Mouse (Mus musculus): ENCODE measurements around the gene Pwwp2b. TPM values are rescaled to one million over a fixed set of nuclear protein-coding genes. Genes with fewer than 3 reads are reported as not detected.

The Pwwp2b gene
- polyA plus RNA-seq, 1 experiment from 2014 or later: 12.9 TPM

- H3K9me3 ChIP-seq (ENCODE audit: control insufficient read depth): no peaks in the 10 kb centered on the region
- 0 out of 2 replicates have a peak, but pooled peaks cover 4% of the 10 kb centered on the region for H3K4me1 ChIP-seq (replicated peaks; ENCODE audit: control insufficient read depth, insufficient read depth, low read length)
- H3K36me3 ChIP-seq (ENCODE audit: control insufficient read depth, insufficient read depth): no peaks in the 10 kb centered on the region; the same call in 1 of the 2 replicates
- no peak overlapping the region for H3K9ac ChIP-seq (ENCODE audit: low read depth, low read length)
- no peak overlapping the region for H3K4me2 ChIP-seq (replicated peaks; ENCODE audit: low read depth)
- 78% methylated on average over 5 of the region's 5 CpGs for WGBS
- H3K27ac ChIP-seq (ENCODE audit: low read depth, low read length): no peak overlapping the region
- H3K27me3 ChIP-seq (replicated peaks; ENCODE audit: control insufficient read depth, insufficient read depth, low read length): no peaks in the 10 kb centered on the region
- no peak overlapping the region for H3K4me3 ChIP-seq (ENCODE audit: low read depth, low read length)
- no peak for TF ChIP-seq CTCF (IDR thresholded peaks at IDR 0.05; ENCODE audit: low read depth)
- ATAC-seq: no peak
Measured at GRCm38 (mm10) chr7:139229837-139230236, 18.4 kb upstream of the Pwwp2b start.

DNA sequence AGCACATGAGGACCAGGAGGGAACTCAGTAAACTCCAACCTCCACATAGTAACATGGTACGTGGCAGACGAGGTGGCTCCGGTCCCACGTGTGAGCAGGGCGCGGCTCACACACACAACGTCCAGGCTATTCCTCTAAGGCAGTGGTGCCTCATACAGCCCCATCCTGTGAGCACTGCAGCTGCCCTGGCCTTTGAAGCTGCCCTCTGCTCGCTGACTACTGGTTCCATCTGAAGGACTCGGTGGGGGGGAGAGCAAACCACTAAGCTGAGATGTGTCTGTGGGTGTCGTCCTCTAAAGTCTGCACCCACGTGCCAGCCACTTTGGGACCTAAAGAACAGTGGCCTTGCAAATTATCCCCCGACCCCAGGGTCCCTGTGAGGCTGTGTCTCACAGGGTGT, 18.0 kb upstream of the Pwwp2b start:
- Histone ChIP-seq H3K4me1 (replicated peaks; ENCODE audit: control insufficient read depth, insufficient read depth, low read length) (0 out of 2 replicates have a peak, but pooled peaks cover 4% of the 10 kb centered on the region), H3K9me3 (ENCODE audit: control insufficient read depth) (no peaks in the 10 kb centered on the region), H3K9ac (ENCODE audit: low read depth, low read length) (no peak overlapping the region), H3K4me2 (replicated peaks; ENCODE audit: low read depth) (no peak overlapping the region), H3K27ac (ENCODE audit: low read depth, low read length) (no peak overlapping the region), H3K4me3 (ENCODE audit: low read depth, low read length) (no peak overlapping the region), H3K36me3 (ENCODE audit: control insufficient read depth, insufficient read depth) (no peaks in the 10 kb centered on the region; the same call in 1 of the 2 replicates), H3K27me3 (replicated peaks; ENCODE audit: control insufficient read depth, insufficient read depth, low read length) (no peaks in the 10 kb centered on the region)
- no peak for ATAC-seq
- WGBS: 63% methylated on average over 12 of the region's 12 CpGs
- no peak for TF ChIP-seq CTCF (IDR thresholded peaks at IDR 0.05; ENCODE audit: low read depth)

DNA sequence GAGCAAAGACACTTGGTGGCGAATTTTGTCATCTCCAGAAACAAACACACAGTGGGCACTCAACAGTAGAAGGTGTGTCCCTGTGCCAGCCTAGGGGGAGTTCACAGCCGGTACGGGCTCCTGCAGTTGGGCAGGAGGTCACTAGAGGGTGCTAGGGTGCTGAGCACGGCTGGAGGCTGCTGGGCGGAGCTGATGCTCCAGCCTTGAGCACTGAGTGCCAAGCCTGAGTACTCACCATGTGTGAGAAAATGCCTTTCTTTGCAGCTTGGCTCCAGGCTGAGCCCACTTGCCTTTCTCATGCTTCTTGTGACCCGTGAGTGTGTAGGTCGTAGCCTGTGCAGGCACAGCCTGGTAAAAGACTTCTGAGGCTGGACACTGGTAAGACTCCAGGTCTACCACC, 14.6 kb upstream of the Pwwp2b start:
- H3K4me1 ChIP-seq (replicated peaks; ENCODE audit: control insufficient read depth, insufficient read depth, low read length): 0 out of 2 replicates have a peak, but pooled peaks cover 4% of the 10 kb centered on the region
- H3K27ac ChIP-seq (ENCODE audit: low read depth, low read length): peak overlapping the region; percentile 29
- no peaks in the 10 kb centered on the region for H3K9me3 ChIP-seq (ENCODE audit: control insufficient read depth)
- WGBS: 0% methylated on average over 7 of the region's 7 CpGs
- H3K27me3 ChIP-seq (replicated peaks; ENCODE audit: control insufficient read depth, insufficient read depth, low read length): no peaks in the 10 kb centered on the region
- peak; percentile 100 for TF ChIP-seq CTCF (IDR thresholded peaks at IDR 0.05; ENCODE audit: low read depth)
- H3K4me2 ChIP-seq (replicated peaks; ENCODE audit: low read depth): 0 out of 2 replicates have a peak overlapping the region, but pooled peaks have one; percentile 49
- H3K4me3 ChIP-seq (ENCODE audit: low read depth, low read length): no peak overlapping the region
- H3K36me3 ChIP-seq (ENCODE audit: control insufficient read depth, insufficient read depth): no peaks in the 10 kb centered on the region; the same call in 1 of the 2 replicates
- no peak overlapping the region for H3K9ac ChIP-seq (ENCODE audit: low read depth, low read length)
- peak; percentile 74 for ATAC-seq

GRCm38 (mm10) chr7:139234426-139235188, 13.7 kb upstream of the Pwwp2b start:
- ATAC-seq: peak; percentile 77
- H3K36me3 ChIP-seq (ENCODE audit: control insufficient read depth, insufficient read depth): no peaks in the 10 kb centered on the region; the same call in 1 of the 2 replicates
- H3K4me2 ChIP-seq (replicated peaks; ENCODE audit: low read depth): peak overlapping the region; percentile 49
- WGBS: 8% methylated on average over 18 of the region's 18 CpGs
- no peaks in the 10 kb centered on the region for H3K9me3 ChIP-seq (ENCODE audit: control insufficient read depth)
- H3K27ac ChIP-seq (ENCODE audit: low read depth, low read length): peak overlapping the region; percentile 29
- peak; percentile 67 for TF ChIP-seq CTCF (IDR thresholded peaks at IDR 0.05; ENCODE audit: low read depth)
- H3K4me1 ChIP-seq (replicated peaks; ENCODE audit: control insufficient read depth, insufficient read depth, low read length): 0 out of 2 replicates have a peak, but pooled peaks cover 4% of the 10 kb centered on the region
- H3K9ac ChIP-seq (ENCODE audit: low read depth, low read length): no peak overlapping the region
- no peaks in the 10 kb centered on the region for H3K27me3 ChIP-seq (replicated peaks; ENCODE audit: control insufficient read depth, insufficient read depth, low read length)
- H3K4me3 ChIP-seq (ENCODE audit: low read depth, low read length): no peak overlapping the region

DNA sequence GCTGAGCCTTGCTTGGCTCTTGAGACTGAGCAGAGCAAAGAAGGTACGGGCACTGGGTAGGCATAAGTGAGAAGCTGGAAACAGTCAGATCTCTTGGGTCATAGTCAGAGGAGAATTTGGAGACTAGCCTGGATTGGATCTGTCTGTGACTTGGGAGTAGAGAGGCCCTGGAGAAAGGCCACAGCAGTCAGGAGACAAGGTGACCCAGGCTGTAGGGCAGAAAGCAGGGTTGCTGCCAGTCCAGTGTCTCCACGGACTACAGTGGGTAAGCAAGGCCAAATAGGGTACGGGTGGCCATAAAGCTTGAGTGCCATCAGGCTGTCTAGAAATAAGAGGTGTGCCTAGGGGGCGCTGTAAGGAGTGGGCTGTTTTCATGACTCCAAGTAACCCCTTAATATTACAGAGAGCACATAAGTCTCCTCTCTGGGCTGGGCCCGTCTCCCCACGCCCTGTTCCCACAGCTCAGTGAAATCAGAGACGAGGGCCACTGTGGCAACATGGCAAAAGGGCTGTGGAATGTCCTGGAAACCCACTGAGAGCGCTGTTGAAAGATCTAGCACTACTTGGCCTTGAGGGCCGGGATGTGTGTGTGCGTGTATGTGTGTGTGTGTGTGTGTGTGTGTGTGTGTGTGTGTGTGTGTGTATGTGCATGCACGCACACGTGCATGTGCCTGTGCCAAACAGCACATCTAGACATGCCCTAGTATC, 12.5 kb upstream of the Pwwp2b start:
- no peak for ATAC-seq
- no peak overlapping the region for H3K4me2 ChIP-seq (replicated peaks; ENCODE audit: low read depth)
- no peak overlapping the region for H3K4me3 ChIP-seq (ENCODE audit: low read depth, low read length)
- no peak overlapping the region for H3K9ac ChIP-seq (ENCODE audit: low read depth, low read length)
- no peaks in the 10 kb centered on the region for H3K27me3 ChIP-seq (replicated peaks; ENCODE audit: control insufficient read depth, insufficient read depth, low read length)
- H3K36me3 ChIP-seq (ENCODE audit: control insufficient read depth, insufficient read depth): no peaks in the 10 kb centered on the region; the same call in 1 of the 2 replicates
- H3K4me1 ChIP-seq (replicated peaks; ENCODE audit: control insufficient read depth, insufficient read depth, low read length): 0 out of 2 replicates have a peak, but pooled peaks cover 4% of the 10 kb centered on the region
- H3K9me3 ChIP-seq (ENCODE audit: control insufficient read depth): no peaks in the 10 kb centered on the region
- WGBS: 74% methylated on average over 12 of the region's 12 CpGs
- TF ChIP-seq CTCF (IDR thresholded peaks at IDR 0.05; ENCODE audit: low read depth): peak; percentile 52
- no peak overlapping the region for H3K27ac ChIP-seq (ENCODE audit: low read depth, low read length)

DNA sequence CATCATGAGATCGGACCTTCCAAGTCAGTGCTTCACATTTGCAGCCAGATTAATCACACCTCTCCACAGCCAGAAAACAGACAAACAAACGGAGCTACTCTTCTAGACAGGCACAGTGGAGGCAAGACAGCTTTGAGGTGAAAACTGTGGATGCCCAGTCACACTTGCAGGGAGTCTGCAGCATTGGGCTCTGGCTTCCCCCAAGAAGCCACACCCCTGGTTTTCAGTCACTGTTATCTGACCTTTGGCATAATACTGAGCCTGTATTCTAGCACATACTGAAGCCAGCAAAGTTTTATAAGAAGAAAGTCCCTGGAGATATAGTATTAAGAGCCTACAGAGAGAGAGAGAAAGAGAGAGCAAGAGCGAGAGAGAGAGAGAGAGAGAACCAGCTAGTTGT, 8.8 kb upstream of the Pwwp2b start:
- Histone ChIP-seq H3K4me2 (replicated peaks; ENCODE audit: low read depth) (no peak overlapping the region), H3K9me3 (ENCODE audit: control insufficient read depth) (no peaks in the 10 kb centered on the region), H3K9ac (ENCODE audit: low read depth, low read length) (no peak overlapping the region), H3K4me3 (ENCODE audit: low read depth, low read length) (no peak overlapping the region), H3K36me3 (ENCODE audit: control insufficient read depth, insufficient read depth) (no peaks in the 10 kb centered on the region), H3K27me3 (replicated peaks; ENCODE audit: control insufficient read depth, insufficient read depth, low read length) (no peaks in the 10 kb centered on the region), H3K4me1 (replicated peaks; ENCODE audit: control insufficient read depth, insufficient read depth, low read length) (no peaks in the 10 kb centered on the region), H3K27ac (ENCODE audit: low read depth, low read length) (no peak overlapping the region)
- ATAC-seq: no peak
- 75% methylated on average over 3 of the region's 3 CpGs for WGBS
- no peak for TF ChIP-seq CTCF (IDR thresholded peaks at IDR 0.05; ENCODE audit: low read depth)
